Mouse (Mus musculus): ENCODE data around the gene Ube2d2b. TPM values are rescaled to one million over a fixed set of nuclear protein-coding genes. Genes with fewer than 3 reads are reported as not detected.

Ube2d2b gene
- total RNA-seq, 2 experiments from 2014 or later = not detected

GRCm38 (mm10) chr5:107855546-107855945 lies 25.6 kb downstream of the Ube2d2b start:
- no peak for DNase-seq

GRCm38 (mm10) chr5:107858963-107859362 lies 29.1 kb downstream of the Ube2d2b start:
- no peak for DNase-seq

- no peak for DNase-seq
Observed at GRCm38 (mm10) chr5:107863971-107864370, 34.1 kb downstream of the Ube2d2b start.

GRCm38 (mm10) chr5:107866127-107867126 lies 36.5 kb downstream of the Ube2d2b start:
- DNase-seq = peak; percentile 43 to 69

GRCm38 (mm10) chr5:107867970-107868904 lies 38.3 kb downstream of the Ube2d2b start:
- DNase-seq = peak; percentile 75 to 80

- DNase-seq = peak; percentile 93 to 97
Observed at GRCm38 (mm10) chr5:107868905-107869424, 39.1 kb downstream of the Ube2d2b start.

- DNase-seq = peak in 1 of 2 experiments; percentile 16
Observed at GRCm38 (mm10) chr5:107869701-107870100, 39.8 kb downstream of the Ube2d2b start.

GRCm38 (mm10) chr5:107873330-107873729 lies 43.4 kb downstream of the Ube2d2b start:
- no peak for DNase-seq

- peak; percentile 39 to 45 for DNase-seq
Observed at GRCm38 (mm10) chr5:107873886-107874302, 44.0 kb downstream of the Ube2d2b start.

- DNase-seq = peak in 1 of 2 experiments; percentile 16
Observed at GRCm38 (mm10) chr5:107874561-107875260, 44.8 kb downstream of the Ube2d2b start, which contains the start of gene Evi5. Evi5 (minus strand) TSS chr5:107875107.

GRCm38 (mm10) chr5:107875261-107875611 lies 45.3 kb downstream of the Ube2d2b start:
- DNase-seq = no peak

GRCm38 (mm10) chr5:107877053-107877452 lies 47.2 kb downstream of the Ube2d2b start:
- no peak for DNase-seq

- no peak for DNase-seq
Observed at GRCm38 (mm10) chr5:107880710-107881109, 50.8 kb downstream of the Ube2d2b start.

Other genes starting within 250 kb of the Ube2d2b start
- gene Rpap2, start 232.7 kb upstream of the Ube2d2b start, total RNA-seq (2021) = 1 to 10 TPM; 6.8 to 9.6 TPM
- 1 to 10 TPM; 3.8 to 4.2 TPM for gene Glmn, start 232.2 kb upstream of the Ube2d2b start, total RNA-seq (2021)
- under 1 TPM; 0.30 to 0.31 TPM for gene Gfi1, start 104.1 kb upstream of the Ube2d2b start, total RNA-seq (2021)
- 10 to 100 TPM; 18.4 to 18.9 TPM for gene Evi5, start 45.0 kb downstream of the Ube2d2b start, total RNA-seq (2021)
- 10 to 100 TPM; 28.2 to 32.2 TPM for gene Rpl5, start 70.4 kb downstream of the Ube2d2b start, total RNA-seq (2021)
- 10 to 100 TPM; 11.7 to 12.5 TPM for gene Fam69a, start 157.0 kb downstream of the Ube2d2b start, total RNA-seq (2021)
- 1 to 10 TPM; 7.8 to 8.6 TPM for gene Mtf2, start 235.6 kb downstream of the Ube2d2b start, total RNA-seq (2021)